Mouse (Mus musculus): ENCODE measurements around the gene Sugp2. TPM values are rescaled to one million over a fixed set of nuclear protein-coding genes. Genes with fewer than 3 reads are reported as not detected.

The Sugp2 gene
- total RNA-seq, 2 experiments from 2014 or later = 160 to 169 TPM

DNA sequence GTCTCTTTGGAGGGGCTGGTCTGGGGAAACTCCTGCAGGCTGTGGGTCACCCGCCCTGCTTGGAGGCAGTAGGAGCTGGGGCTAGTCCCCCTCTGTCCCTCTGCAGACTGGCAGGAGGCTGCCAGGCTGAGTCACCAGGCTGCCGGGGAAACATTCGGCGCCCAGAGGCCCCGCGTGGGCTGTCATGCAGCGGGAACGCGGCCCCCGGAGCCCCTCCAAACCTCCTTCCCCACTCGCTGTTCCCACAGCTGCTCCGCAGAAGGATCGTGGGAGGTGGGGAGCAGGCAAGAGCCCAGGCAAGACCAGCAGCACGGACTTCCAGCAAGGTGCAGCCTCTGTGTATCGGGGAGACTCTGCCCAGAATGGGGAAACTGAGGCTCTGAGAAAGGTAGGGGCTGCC lies 44.1 kb downstream of the Sugp2 start:
- intact Hi-C loops (cut with DNase I) = no loop called here
- DNase-seq = no peak

- intact Hi-C loops (cut with DNase I) = no loop called here
- no peak for DNase-seq
These were observed 45.2 kb downstream of the Sugp2 start for GRCm38 (mm10) chr8:70279266-70279665.

- intact Hi-C loops (cut with DNase I) = no loop called here
These were observed 47.0 kb downstream of the Sugp2 start for GRCm38 (mm10) chr8:70281001-70281400.

DNA sequence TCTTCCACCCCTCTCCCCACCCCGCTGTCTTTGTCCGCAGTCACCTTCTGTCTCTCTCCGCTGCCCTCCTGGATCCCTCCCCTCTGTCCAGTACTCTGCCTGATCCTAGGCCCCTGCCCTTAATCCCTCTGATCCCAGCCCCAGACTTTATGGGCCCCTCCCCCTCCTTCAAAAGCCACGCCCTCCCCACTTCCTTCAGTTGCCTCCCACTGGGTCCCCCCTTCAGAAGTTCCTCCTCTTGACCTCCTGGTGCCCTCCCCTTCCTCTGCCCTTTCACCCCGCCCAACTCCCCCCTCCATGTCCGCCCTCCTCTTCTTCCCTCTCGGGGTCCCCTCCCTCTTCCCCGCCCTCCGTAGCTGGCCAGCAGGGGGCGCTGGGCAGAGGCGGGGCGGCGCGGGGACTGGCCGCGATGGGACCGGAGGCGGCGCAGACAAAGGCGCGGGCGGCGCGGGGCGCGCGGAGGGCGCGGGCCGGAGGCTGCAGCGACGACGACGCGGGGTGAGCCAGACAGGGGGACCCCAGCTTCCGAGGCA lies 48.6 kb downstream of the Sugp2 start, which contains the start of gene Homer3:
TSS of gene Homer3 (plus strand) at position 225 of the 533 bp plus-strand sequence.
- DNase-seq = peak; percentile 87
- intact Hi-C loops (cut with DNase I) = no loop called here

More at GRCm38 (mm10) chr8:70281001-70281400, 47.0 kb downstream of the Sugp2 start:
- no peak for DNase-seq

- DNase-seq = peak; percentile 37
- intact Hi-C loops (cut with DNase I) = no loop called here
These were observed 49.4 kb downstream of the Sugp2 start for GRCm38 (mm10) chr8:70283136-70284077.

DNA sequence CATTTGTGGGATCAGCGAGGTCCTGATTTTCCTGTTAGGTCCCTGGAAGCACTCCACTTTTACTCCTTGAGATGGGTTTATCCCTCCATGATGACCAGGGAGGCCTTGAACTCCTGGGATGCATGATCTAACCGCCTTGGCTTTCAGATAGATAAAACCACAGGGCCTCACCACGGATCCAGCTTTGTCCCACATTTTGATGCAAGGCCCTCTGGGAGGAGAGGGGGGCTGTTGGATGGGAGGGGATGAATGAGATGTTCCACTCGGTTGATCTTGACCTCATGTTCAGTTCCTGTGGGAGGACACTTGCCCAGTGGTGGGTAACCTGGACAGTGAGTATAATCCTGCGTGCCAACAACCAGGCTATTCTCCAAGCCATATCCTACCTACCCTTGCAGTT lies 50.4 kb downstream of the Sugp2 start:
- intact Hi-C loops (cut with DNase I) = no loop called here
- no peak for DNase-seq

GRCm38 (mm10) chr8:70285304-70285703 lies 51.3 kb downstream of the Sugp2 start:
- no peak for DNase-seq
- intact Hi-C loops (cut with DNase I) = no loop called here

DNA sequence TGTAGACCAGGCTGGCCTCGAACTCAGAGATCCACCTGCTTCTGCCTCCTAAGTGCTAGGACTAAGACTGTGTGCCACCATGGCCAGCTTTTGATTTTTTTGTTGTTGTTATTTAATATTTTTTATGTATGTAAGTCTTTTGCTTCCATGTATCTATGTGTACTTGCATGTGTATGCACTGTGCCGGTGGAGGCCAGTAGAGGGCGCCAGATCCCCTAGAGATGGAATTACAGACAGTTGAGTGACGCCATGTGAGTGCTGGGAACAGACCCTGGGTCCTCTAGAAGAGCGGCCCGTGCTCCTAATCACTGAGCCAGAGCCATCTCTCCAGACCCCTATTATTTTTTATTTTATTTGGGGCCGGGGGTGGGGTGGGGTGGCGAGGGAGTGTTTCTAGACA lies 52.7 kb downstream of the Sugp2 start:
- no peak for DNase-seq
- intact Hi-C loops (cut with DNase I) = no loop called here

DNA sequence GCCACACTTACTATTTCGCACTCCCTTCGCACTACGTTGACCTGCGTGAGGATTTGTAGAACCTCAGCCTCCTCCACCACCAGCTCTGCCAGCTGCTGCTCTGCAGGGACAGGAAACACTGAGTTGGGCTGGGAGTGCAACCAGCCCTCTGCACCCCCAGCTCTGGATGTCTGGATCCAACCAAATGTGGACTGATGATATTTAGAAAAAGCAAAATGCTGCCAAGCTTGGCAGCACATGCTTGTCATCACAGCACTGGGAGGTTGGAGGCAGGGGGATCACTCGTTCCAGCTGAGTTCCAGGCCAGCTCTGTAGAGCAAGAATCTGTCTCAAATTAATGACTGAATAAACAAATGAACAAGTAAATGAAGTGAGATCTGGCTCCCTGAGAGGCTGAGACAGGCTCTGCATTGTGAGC lies 60.0 kb downstream of the Sugp2 start:
- no peak for DNase-seq
- intact Hi-C loops (cut with DNase I) = no loop called here

- intact Hi-C loops (cut with DNase I) = no loop called here
- DNase-seq = no peak
These were observed 66.9 kb downstream of the Sugp2 start for GRCm38 (mm10) chr8:70300881-70301280.

DNA sequence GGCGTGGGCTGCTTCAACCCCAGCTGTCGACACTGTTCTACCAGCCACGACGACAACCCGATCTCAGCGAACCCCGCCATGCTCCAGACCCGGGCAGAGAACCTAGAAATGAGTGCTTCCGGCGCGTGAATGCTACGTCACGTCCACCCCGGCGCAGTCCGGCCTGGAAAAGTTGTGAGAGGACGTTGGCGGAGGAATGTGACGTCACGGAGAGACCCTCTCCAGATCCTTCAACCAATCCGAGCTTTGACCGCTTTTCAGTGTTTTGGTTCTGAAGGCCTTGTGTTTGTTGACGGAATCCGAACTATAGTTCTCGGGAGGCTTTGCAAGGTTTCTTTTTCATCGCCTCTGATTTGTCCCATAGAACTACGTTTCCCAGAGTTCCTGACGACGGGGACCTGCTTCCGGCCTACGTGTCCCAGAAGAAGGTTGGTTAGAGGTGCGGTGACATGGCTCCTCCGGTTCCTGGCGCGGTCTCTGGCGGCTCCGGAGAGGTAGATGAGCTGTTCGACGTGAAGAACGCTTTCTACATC lies 68.4 kb downstream of the Sugp2 start, which contains the start of the genes Ddx49 and Cope:
TSS of gene Ddx49 (minus strand) at position 132 of the 533 bp plus-strand sequence.
TSS of gene Cope (plus strand) at position 161 of the 533 bp plus-strand sequence.
- intact Hi-C loops (cut with DNase I) = no loop called here
- peak; percentile 92 for DNase-seq

DNA sequence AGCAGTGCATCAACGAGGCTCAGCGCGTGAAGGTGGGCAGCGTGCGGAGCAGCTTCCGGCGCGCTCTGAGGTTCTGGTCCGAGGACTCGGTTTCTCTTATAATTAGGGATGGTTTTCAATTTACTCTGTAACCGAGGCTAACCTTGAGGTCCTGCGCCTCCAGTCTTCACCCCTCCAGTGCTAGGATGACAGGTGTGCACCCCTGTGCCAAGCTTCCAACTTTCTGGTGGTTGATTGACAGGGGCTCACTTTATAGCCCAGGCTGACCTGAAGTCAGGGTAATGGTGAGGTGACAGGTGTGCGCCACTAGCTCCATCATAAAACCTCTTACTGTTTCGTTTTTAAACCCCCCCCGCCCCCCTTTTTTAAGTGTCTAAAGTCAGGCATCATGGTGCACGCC lies 68.9 kb downstream of the Sugp2 start:
- DNase-seq = no peak
- intact Hi-C loops (cut with DNase I) = no loop called here

GRCm38 (mm10) chr8:70309311-70309710 lies 75.3 kb downstream of the Sugp2 start:
- DNase-seq = peak; percentile 51
- intact Hi-C loops (cut with DNase I) = no loop called here

DNA sequence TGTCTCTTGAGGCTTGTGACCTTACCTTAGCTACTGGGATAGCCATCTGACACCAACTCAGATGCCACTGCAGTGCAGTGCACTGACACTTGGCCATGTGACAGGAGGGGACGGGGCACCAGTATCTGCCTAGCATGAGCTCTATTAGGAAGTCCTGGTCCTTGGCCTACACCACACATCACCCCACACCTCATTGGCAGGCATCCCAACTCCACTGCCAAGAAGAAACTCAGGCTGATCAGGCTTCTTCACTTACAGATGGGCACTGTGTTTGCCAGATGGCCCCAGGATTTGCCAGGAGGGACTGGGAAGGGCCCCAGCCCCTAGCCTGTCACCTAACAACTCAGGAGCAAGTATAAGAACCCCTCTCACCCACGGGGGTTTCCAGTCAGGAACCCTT lies 79.4 kb downstream of the Sugp2 start:
- DNase-seq = peak; percentile 78
- intact Hi-C loops (cut with DNase I) = no loop called here

DNA sequence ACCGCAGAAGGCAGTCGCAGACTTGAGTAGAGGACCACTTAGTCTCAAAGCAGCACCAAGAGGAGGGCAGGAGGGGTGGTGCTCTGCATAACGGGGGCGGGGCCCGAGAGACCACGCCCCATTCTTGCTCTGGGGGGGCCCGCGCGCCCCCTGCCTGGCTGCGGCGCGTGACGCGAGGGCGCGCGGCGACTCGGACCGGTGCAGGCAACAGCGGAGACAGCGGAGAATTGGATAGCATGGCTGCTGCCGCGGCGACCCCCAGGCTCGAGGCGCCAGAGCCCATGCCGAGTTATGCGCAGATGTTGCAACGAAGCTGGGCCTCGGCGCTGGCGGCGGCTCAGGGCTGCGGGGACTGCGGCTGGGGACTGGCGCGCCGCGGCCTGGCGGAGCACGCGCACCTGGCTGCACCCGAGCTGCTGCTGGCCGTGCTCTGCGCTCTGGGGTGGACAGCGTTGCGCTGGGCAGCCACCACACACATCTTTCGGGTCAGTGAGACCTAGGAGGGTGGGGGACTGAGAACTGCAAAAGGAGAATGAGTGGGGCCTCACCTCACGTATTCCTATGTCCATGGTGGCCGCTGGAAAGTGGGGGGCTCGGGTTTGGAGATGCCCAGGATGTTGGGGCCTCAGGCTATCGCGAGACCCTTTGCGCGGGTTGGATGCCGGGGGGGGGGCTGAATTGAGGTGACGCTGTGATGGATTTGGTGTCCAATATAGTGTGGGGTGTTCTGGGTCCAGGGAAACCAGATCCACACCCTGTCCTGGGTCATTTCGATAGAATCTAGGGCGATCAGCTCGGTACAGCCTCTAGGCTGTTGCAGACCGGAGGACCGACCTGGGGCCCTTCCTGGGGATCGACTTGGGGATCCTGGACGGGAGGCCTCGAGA lies 81.8 kb downstream of the Sugp2 start, which contains the start of gene Cers1:
TSS of gene Cers1 (plus strand) at position 152 of the 887 bp plus-strand sequence.
- peak; percentile 75 for DNase-seq
- intact Hi-C loops (cut with DNase I) = no loop called here

GRCm38 (mm10) chr8:70316511-70317504 lies 82.8 kb downstream of the Sugp2 start:
- peak; percentile 94 for DNase-seq
- intact Hi-C loops (cut with DNase I) = no loop called here

- intact Hi-C loops (cut with DNase I) = no loop called here
- no peak for DNase-seq
These were observed 83.8 kb downstream of the Sugp2 start for GRCm38 (mm10) chr8:70317872-70318271.

- no peak for DNase-seq
- intact Hi-C loops (cut with DNase I) = no loop called here
These were observed 89.7 kb downstream of the Sugp2 start for GRCm38 (mm10) chr8:70323716-70324115.

DNA sequence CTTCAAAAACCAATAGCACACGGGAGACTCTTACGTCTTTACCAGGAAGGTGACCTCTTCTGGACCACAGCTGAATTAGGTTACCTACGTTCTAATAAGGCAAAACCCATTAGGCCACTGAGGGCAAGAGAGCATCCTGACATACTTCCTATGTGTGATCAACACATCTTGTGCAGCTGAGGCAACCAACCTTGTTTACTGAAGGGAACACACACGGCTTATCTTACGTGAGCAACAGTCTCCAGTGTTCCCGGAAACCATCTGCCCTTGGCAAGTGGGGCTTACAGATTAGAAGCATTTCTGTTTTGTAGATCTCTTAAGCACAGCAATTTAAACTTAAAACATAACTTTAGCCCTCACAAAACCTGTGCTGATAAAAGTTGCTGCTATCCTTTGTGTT lies 93.5 kb downstream of the Sugp2 start:
- intact Hi-C loops (cut with DNase I) = no loop called here

More for the DNA sequence above, 93.5 kb downstream of the Sugp2 start:
- no peak for DNase-seq
